Mouse (Mus musculus): ENCODE measurements around the gene 2510039O18Rik.

The 2510039O18Rik gene

GRCm38 (mm10) chr4:147940576-147941044 is at the start of gene 2510039O18Rik:
2510039O18Rik (plus strand) TSS chr4:147940895.
- peak; percentile 73 to 85 for DNase-seq (ENCODE audit: low spot score in 2 of 2)

- no peak for DNase-seq (ENCODE audit: low spot score in 2 of 2)
Measured at GRCm38 (mm10) chr4:147895815-147896330, 44.8 kb upstream of the 2510039O18Rik start.

- DNase-seq (ENCODE audit: low spot score in 2 of 2), result no peak
Measured at GRCm38 (mm10) chr4:147896411-147896810, 44.3 kb upstream of the 2510039O18Rik start.

DNA sequence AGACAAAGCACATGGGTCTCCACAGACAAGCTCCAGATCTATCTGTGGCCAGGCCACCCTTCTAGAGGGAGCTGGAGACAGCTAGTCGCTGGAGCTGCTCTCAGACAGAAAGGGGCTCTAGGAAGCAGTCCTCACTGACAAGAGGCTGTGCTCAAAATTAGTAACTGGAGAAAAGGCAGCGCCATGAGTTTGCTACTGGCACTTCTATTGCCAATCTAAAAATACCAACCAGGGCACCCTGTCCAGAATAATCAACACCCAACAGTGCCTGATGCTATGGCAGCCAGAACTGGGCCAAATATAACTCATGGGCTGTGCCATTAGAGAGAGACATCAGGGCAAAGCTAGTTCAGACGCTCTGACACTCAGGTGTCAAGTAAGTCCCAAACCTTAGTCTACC is 43.3 kb upstream of the 2510039O18Rik start:
- DNase-seq (ENCODE audit: low spot score in 2 of 2), result no peak

GRCm38 (mm10) chr4:147900452-147900851 is 40.2 kb upstream of the 2510039O18Rik start:
- DNase-seq (ENCODE audit: low spot score in 2 of 2), result no peak

DNA sequence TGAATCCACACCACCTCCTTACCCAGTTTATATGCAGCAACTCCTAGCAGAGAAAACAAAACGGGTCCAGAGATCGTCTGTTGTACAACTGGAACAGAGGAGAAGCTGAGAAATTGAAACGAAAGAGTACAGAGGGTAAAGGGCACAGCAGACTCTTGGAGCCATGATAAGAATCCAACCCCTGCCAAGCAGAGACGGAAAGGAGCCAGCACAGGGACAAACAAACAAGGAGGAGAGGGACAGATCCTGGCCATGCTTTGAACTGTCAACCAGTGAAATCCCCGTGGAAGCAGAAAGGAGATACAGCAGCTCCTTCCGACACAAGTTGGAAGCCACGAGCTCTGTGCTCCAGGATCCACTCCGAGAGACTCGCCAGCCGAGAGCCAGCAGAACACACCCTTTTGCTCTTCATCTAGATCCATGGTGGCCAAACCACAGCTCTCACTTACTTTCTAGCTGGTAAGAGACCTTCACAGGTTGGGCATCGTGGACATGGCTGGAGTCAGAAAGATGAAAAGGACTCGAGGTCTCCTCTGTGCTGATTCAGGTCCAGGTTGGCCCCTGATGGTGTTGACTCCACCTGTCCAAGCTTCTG is 37.7 kb upstream of the 2510039O18Rik start:
- DNase-seq (ENCODE audit: low spot score in 2 of 2), result no peak

- no peak for DNase-seq (ENCODE audit: low spot score in 2 of 2)
Measured at GRCm38 (mm10) chr4:147903601-147904000, 37.1 kb upstream of the 2510039O18Rik start.

GRCm38 (mm10) chr4:147904313-147905089 is 36.2 kb upstream of the 2510039O18Rik start, which contains the start of gene Mfn2:
Mfn2 (minus strand) TSS chr4:147904704.
- peak; percentile 86 to 90 for DNase-seq (ENCODE audit: low spot score in 2 of 2)

GRCm38 (mm10) chr4:147905090-147905659 is 35.5 kb upstream of the 2510039O18Rik start:
- DNase-seq (ENCODE audit: low spot score in 2 of 2), result no peak

GRCm38 (mm10) chr4:147906230-147906629 is 34.5 kb upstream of the 2510039O18Rik start:
- DNase-seq (ENCODE audit: low spot score in 2 of 2), result no peak

GRCm38 (mm10) chr4:147909486-147909885 is 31.2 kb upstream of the 2510039O18Rik start:
- DNase-seq (ENCODE audit: low spot score in 2 of 2), result no peak

DNA sequence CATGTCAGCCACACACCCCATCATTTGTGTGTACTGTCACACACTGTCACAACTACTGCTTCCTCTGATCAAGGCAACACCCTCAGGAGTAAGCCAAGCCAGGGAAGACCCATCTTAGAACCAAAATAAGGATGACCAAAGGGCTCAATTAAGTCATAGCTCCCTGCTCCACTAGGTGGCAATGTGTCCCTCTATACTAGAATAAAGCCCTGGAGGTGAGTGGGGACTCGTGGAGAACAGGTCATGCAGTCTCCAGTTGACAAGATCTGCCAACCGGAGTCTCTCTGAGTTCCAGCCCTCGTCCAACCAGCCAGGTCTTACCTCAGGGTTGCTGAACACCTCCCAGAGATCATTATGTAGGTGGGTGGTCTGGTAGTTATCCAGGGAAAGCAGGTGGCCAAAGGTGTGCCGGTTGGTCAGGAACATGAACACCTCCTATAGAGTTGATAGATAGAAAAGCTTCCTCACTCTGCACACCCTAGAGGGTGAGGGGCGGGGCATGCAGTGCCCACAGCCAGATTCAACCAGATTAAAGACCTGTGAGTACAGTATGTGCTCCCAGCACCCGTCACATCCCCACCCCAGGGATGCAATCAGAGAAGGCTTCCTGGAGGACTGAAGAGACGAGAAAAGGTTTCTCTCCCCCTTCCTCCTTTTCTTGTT is 22.1 kb upstream of the 2510039O18Rik start:
- no peak for DNase-seq (ENCODE audit: low spot score in 2 of 2)

DNA sequence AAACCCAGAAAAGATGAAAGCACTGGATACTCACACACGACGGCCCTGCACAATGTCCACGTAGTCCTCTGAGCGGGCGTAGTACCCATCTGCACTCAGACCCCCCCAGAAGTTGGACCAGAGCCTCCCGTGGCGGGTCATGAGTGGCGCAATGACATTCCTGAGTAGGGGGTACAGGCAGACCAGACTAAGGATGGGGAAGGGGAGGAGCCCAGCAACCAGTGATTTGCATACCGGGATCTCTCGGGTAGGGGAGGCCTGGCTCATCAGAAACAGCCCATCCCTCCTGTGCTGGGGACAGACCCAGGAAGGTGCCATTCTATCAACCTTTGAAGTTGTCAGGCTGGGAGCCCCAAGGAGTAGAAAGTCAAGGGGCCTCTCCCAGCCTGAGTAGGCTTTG is 19.7 kb upstream of the 2510039O18Rik start:
- no peak for DNase-seq (ENCODE audit: low spot score in 2 of 2)

DNA sequence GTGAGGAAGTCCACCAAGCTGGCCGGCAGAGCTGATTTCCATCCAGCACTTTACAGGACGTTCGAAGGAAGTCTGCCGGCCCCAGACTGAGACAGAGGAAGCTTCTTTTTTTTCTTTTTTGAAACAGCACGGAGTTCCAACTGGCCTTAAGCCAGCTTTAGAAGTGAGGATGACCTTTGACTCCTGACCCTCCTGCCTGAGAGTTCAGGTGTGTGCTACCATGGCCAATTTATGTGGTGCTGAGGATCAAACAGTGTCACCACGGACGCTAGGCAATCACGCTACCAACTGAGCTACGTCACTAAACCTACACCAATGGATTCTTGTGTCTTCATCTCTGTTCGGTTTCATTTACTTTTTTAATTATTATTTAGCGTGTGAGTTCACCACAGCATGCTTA is 18.4 kb upstream of the 2510039O18Rik start:
- no peak for DNase-seq (ENCODE audit: low spot score in 2 of 2)

GRCm38 (mm10) chr4:147927705-147928104 is 13.0 kb upstream of the 2510039O18Rik start:
- DNase-seq (ENCODE audit: low spot score in 2 of 2), result no peak

GRCm38 (mm10) chr4:147928136-147928535 is 12.6 kb upstream of the 2510039O18Rik start:
- no peak for DNase-seq (ENCODE audit: low spot score in 2 of 2)

DNA sequence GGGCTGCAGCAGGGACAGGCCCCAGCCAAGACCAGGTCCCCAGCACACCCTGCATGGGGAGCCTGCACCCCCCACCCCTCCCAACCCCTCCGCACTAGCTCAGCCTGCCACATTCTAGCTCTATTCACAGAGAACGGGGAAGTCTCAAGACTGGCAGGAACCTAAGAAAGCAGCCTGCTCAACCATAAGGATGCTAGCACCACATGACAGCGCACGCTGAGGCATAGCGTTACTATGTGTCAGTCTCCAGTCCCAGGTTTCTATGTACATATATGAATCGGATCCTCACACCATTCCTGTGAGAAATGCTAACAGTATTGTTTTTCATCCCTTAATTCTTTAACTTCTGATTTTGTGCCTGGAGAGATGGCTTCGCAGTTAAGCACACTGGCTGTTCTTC is 12.2 kb upstream of the 2510039O18Rik start:
- DNase-seq (ENCODE audit: low spot score in 2 of 2), result no peak

DNA sequence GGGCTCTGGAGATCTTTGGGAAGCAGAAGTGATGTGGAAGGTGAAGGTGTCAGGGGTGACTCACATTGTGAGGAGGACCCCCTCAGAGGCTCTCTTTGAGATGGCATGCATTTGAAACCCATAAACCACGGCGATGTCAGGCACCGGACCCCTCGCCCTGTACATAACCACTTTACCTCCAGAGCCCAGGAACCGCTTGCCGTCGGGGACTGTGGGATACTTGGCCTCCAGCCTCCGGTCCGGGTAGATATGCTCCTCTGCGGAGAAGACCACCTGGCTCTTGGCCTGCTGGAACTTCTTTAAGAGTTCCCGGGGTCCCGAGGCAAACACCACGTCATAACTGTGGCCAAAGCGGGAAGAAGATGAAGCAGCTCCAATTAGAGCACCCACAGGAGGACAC is 9.7 kb upstream of the 2510039O18Rik start:
- no peak for DNase-seq (ENCODE audit: low spot score in 2 of 2)

- DNase-seq (ENCODE audit: low spot score in 2 of 2), result no peak
Measured at GRCm38 (mm10) chr4:147934134-147934533, 6.6 kb upstream of the 2510039O18Rik start.

DNA sequence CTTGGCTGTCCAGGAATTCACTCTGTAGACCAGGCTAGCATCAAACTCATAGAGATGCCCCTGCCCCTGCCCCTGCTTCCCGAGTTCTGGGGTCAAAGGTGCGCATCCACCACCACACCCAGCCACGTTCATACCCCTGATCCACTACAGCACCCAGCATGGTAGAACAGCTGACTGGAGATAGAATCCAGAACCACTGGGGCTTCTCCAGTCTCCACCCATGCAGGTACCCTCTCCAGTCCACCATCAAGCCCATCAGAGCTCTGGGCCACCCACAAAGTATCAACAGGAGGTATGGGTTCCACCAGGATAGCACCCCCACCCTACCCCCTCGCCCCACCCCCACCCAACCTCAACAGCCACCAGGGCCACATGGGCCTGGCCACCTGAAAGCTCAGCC is 6.1 kb upstream of the 2510039O18Rik start:
- no peak for DNase-seq (ENCODE audit: low spot score in 2 of 2)

DNA sequence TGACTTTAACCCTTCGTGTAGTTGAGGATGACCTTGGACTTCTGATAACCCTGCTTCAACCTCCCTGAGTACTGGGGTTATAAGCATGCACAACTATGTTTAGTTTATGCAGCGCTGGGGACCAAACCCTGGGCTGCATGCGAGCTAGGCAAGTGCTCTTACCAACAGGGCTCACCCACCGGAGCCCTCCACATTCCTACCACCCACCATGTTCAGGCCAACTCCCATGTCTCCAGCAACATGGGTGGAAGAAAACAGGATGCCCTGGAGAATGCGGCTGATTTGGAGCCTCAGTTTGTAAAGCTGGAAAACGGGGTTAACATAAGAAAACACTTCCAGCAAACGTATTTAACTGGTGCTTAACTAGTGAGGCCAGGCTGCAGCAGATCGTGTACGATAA is 4.8 kb upstream of the 2510039O18Rik start:
- DNase-seq (ENCODE audit: low spot score in 2 of 2), result no peak
